Mouse (Mus musculus) liver, postnatal 0 days (tissue): ENCODE measurements around the gene BC005624.

Source experiments
- CTCF ChIP-seq: sonication (generic); IDR thresholded peaks from 2 replicates; pipeline ENCODE4 v1.5.1; 2016; ENCODE audit warnings: antibody characterized with exemption, low read depth
- EP300 ChIP-seq: IDR thresholded peaks from 2 replicates; pipeline ENCODE4 v1.6.1; 2016; ENCODE audit warnings: antibody characterized with exemption, low read depth, mild to moderate bottlenecking

DNA sequence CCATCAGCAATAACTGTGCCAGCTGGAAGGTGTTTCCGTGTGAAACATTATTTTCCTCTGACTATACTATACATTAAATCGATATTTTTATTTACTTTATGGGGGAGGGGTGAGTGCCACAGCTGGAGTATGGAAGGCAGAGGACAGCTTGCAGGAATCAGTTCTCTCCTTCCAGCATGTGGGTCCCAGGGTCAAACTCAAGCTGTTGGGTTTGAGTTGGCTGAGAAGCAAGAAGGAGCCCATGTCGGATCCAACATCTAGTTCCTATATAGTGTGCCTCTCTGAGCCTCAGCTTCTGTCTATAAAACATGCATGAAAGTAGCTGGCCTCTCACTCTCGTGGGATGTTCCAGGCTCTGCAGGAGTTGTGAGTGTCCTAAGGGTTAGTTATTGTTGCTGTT, 55.6 kb downstream of the BC005624 start:
- TF ChIP-seq CTCF (no peak), EP300 (no peak)
